Mouse (Mus musculus) Patski (cell line): ENCODE results near the gene Syt7. TPM values are rescaled to one million over a fixed set of nuclear protein-coding genes. Genes with fewer than 3 reads are reported as not detected.

Source experiments
- ATAC-seq: fragments of 100-300 bp; one replicate; pipeline ENCODE4 v1.8.0; 2021
- CTCF ChIA-PET: fragments of 350-600 bp; sonication (Branson Sonifier 250); formaldehyde crosslinking; loops from one replicate; lab custom pipeline; 2022; ENCODE audit warnings: inconsistent platforms; lab: Charles Lee
- POLR2A ChIA-PET: fragments of 350-600 bp; sonication (Branson Sonifier 250); formaldehyde crosslinking; loops from one replicate; lab custom pipeline; 2022; ENCODE audit warnings: antibody characterized with exemption, inconsistent platforms; lab: Charles Lee
- DNase-seq: peaks from one replicate; pipeline ENCODE4 v3.0.0-alpha.2; 2011; ENCODE audit warnings: low read depth, low spot score
- H3K27me3 ChIP-seq: fragments of 371-371 bp; one replicate; pipeline ENCODE4 v1.5.1; 2021
- CTCF ChIP-seq: fragments of 100-300 bp; IDR thresholded peaks from one replicate; pipeline ENCODE4 v1.5.1; 2021
- in situ Hi-C: fragments of 300-500 bp; cut with MboI; formaldehyde crosslinking; loops from 3 replicates; pipeline ENCODE4 v1.11.1; 2018; ENCODE audit warnings: low pct_unique_long_range_greater_than_20kb, mixed read lengths
- polyA plus RNA-seq: library from polyadenylated mRNA; unstranded; gene quantifications from one replicate; pipeline ENCODE4 v1.2.3, GENCODE M21; 2021

Syt7 gene
- polyA plus RNA-seq, 1 experiment from 2014 or later, result 4.1 TPM

- POLR2A ChIA-PET, result no interaction called here
- in situ Hi-C loops, result no loop called here
- TF ChIP-seq CTCF, result no peak
These were observed 33.4 kb downstream of the Syt7 start for GRCm38 (mm10) chr19:10421986-10422976.

GRCm38 (mm10) chr19:10424751-10425150 is 35.9 kb downstream of the Syt7 start:
- ChIA-PET POLR2A (no interaction called here), CTCF (interaction anchor here (1.0 kb wide), 1 partner anchor 84 kb away, joined by 3 read pairs; no protein-coding TSS in a partner anchor)
- no peak for TF ChIP-seq CTCF
- DNase-seq, result no peak
- in situ Hi-C loops, result no loop called here
- peaks cover 33% of the 10 kb centered on the region for H3K27me3 ChIP-seq
- ATAC-seq, result no peak

More at GRCm38 (mm10) chr19:10421986-10422976, 33.4 kb downstream of the Syt7 start:
- H3K27me3 ChIP-seq, result peaks cover 32% of the 10 kb centered on the region
- DNase-seq, result no peak
- CTCF ChIA-PET, result no interaction called here
- no peak for ATAC-seq

GRCm38 (mm10) chr19:10425484-10426270 is 36.8 kb downstream of the Syt7 start:
- CTCF ChIA-PET, result no interaction called here
- in situ Hi-C loops, result no loop called here
- DNase-seq (no peak), ATAC-seq (no peak)
- H3K27me3 ChIP-seq, result peaks cover 39% of the 10 kb centered on the region
- POLR2A ChIA-PET, result no interaction called here
- no peak for TF ChIP-seq CTCF

GRCm38 (mm10) chr19:10426312-10426711 is 37.4 kb downstream of the Syt7 start:
- POLR2A ChIA-PET, result no interaction called here
- no peak for TF ChIP-seq CTCF
- DNase-seq (no peak), ATAC-seq (no peak)
- H3K27me3 ChIP-seq, result peaks cover 38% of the 10 kb centered on the region
- in situ Hi-C loops, result no loop called here
- CTCF ChIA-PET, result no interaction called here

- ChIA-PET CTCF (no interaction called here), POLR2A (no interaction called here)
- DNase-seq (no peak), ATAC-seq (no peak)
- in situ Hi-C loops, result no loop called here
- peaks cover 38% of the 10 kb centered on the region for H3K27me3 ChIP-seq
- no peak for TF ChIP-seq CTCF
These were observed 37.9 kb downstream of the Syt7 start for GRCm38 (mm10) chr19:10426793-10427192.

- ATAC-seq (no peak), DNase-seq (no peak)
- in situ Hi-C loops, result no loop called here
- TF ChIP-seq CTCF, result no peak
- ChIA-PET CTCF (no interaction called here), POLR2A (no interaction called here)
- H3K27me3 ChIP-seq, result peaks cover 44% of the 10 kb centered on the region
These were observed 38.5 kb downstream of the Syt7 start for GRCm38 (mm10) chr19:10427431-10427830.

- no peak for DNase-seq
- ChIA-PET CTCF (no interaction called here), POLR2A (no interaction called here)
- no peak for TF ChIP-seq CTCF
- ATAC-seq, result no peak
- H3K27me3 ChIP-seq, result peaks cover 48% of the 10 kb centered on the region
- in situ Hi-C loops, result no loop called here
These were observed 40.5 kb downstream of the Syt7 start for GRCm38 (mm10) chr19:10429371-10429770.

GRCm38 (mm10) chr19:10431410-10431809 is 42.5 kb downstream of the Syt7 start:
- ATAC-seq (no peak), DNase-seq (no peak)
- in situ Hi-C loops, result no loop called here
- peaks cover 58% of the 10 kb centered on the region for H3K27me3 ChIP-seq
- no peak for TF ChIP-seq CTCF
- ChIA-PET CTCF (interaction anchor here (1.9 kb wide), 1 partner anchor 91 kb away, joined by 5 read pairs; no protein-coding TSS in a partner anchor), POLR2A (no interaction called here)

GRCm38 (mm10) chr19:10431841-10432240 is 43.0 kb downstream of the Syt7 start:
- ChIA-PET CTCF (interaction anchor here (1.9 kb wide), 1 partner anchor 91 kb away, joined by 5 read pairs; no protein-coding TSS in a partner anchor), POLR2A (no interaction called here)
- no peak for ATAC-seq
- H3K27me3 ChIP-seq, result peaks cover 58% of the 10 kb centered on the region
- no peak for DNase-seq
- in situ Hi-C loops, result no loop called here
- TF ChIP-seq CTCF, result no peak

GRCm38 (mm10) chr19:10433225-10433624 is 44.3 kb downstream of the Syt7 start:
- ATAC-seq, result no peak
- in situ Hi-C loops, result no loop called here
- TF ChIP-seq CTCF, result no peak
- no peak for DNase-seq
- peaks cover 63% of the 10 kb centered on the region for H3K27me3 ChIP-seq
- CTCF ChIA-PET, result interaction anchor here (0.7 kb wide), 1 partner anchor 98 kb away, joined by 3 read pairs; no protein-coding TSS in a partner anchor
- POLR2A ChIA-PET, result no interaction called here
